Mouse (Mus musculus) NIH3T3 (cell line): ENCODE data around the gene Fitm2.

ENCODE experiments used
- DNase-seq: peaks from one replicate; pipeline ENCODE4 v3.0.0-alpha.2; 2012; ENCODE audit warnings: low read depth

Fitm2 gene

DNA sequence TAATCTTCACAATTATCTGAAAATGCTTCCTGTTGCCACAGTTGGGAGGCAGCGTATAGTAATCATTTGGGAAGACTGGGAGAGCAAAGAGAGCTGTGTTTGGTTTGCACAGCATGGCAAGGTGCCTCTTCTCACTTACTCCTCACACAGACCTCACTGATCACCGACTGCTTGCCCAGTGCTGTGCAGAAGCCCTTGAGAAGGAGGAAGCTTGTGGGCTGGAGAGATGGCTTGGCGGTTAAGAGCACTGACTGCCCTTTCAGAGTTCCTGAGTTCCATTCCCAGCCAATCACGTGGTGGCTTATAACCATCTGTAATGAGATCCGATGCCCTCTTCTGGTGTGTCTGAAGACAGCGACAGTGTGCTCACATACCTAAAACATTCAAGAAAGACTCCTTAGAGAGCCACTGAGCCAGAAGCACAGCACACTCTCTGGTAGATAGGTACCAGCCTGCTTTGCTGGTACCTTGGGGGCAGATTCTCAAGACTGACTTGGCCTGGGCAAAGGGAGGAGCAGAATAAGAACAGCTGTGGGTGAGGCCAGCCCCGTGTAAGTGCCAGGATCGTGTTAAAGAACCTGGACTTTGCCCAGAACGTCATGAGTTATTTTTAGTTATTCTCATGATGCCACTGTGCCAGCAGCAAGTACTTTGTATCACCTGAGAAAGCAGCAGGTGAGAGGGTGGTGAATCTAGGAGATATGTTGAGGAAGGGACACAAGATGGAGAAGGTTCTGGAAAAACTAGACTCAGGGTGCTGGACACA is 49.4 kb downstream of the Fitm2 start:
- DNase-seq, result no peak

DNA sequence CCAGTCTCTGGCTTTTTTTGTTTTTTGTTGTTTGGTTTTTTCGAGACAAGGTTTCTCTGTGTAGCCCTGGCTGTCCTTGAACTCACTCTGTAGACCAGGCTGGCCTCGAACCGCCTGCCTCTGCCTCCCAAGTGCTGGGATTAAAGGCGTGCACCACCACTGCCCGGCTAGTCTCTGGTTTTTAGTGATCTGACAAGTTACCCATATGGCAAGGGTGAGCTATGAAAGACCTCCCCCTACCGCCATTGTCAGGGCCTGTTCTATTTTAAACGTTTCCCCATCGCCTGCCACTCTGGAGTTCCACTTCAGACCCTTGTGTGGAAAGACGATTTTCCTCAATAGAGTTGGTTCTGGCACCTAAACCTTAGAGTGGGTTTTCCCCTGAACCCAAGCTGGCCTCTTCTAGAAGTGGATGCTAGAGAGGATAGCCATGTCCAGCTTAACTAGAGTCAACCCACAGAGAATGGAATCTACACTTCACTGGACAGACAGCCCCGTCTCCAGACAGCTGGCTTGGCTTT is 52.0 kb downstream of the Fitm2 start:
- DNase-seq, result peak; percentile 49

DNA sequence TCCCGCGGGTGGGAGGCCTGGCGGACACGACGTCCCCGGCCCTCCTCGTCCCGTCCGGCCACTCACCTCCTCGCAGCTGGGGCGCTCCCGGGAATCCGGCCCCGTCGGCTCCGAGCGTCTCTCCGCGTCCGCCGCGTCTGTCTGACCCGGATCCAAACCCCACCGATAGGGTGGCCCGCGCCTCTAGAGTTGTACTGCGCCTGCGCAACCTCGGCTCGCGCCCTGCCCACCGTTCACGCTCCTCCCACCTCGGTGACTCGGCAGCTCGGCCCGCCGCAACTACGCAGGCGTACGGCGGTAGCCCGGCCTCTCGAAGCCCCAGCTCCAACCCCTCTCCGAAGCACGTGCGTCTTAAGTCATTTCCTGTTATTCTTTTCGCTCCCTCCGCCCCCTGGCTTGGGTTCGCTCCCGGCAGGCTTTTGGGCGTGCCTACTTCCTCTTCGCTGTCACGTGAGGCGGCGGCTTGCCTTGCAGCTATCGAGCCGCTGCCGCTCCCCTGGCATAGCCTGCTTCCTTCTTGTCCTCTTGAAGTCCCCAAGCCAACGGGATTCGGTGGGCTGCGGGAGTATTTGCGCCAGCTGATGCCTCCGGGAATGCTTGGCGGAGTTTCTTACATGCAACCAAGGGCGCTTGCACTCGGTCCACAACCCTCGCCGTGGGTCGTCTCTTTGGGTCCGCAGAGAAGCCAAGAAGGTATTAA is 52.9 kb downstream of the Fitm2 start:
- DNase-seq, result peak; percentile 98

DNA sequence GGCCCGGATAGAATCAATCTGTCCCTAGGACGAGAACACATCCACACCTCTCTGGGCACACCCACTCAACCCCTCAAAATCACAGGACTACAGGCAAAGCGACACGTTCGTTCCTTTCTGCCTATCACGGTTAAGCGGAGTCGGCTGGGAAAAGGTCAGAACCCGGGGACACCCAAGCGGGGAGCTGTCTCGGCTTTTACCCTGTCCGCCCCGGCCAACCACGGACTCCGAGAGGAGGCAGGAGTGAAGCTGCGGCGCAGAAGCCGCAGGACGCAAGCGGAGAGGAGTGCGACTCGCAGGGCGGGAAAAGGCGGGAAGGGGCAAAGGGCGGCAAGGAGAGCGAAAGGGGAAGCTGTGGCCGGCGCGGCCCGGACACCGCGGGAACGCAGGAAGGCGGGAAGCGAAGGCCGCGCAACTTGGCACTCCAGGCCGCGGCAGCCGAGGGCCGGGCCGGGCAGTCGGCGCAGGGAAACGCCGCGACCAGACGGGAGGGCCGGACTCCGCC is 53.5 kb downstream of the Fitm2 start:
- no peak for DNase-seq

DNA sequence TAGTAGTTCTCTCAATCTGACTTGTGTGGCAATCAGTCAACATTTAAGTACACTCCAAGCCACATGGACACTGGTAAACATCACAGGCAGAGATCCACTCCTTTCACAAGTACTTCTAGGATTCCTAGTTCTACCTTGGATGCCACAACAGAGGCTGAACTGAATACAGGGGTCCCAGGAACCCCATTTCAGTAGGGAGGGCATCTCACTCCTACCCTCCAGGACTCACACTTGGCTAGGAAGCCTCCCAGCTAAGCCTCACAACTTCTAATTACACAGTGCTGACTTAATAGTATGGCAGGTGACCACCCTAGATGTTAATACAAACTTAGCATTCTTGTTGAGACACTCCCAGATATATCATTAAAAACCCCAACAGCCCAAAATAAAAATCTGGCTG is 54.6 kb downstream of the Fitm2 start:
- no peak for DNase-seq

DNA sequence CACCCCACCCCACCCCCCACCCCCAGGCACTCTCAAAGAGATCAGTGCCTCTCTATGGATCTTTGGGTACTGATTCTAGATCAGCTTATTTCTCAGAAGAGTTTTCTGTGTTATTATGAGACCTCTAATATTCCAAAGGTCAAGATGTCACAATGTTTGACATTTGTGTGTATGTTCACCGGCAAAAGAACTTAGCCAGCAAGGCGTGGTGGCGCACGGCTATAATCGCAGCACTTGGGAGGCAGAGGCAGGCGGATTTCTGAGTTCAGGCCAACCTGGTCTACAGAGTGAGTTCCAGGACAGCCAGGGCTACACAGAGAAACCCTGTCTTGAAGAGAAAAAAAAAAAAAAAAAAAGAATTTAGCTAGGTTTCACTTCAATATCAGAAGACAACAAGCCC is 55.4 kb downstream of the Fitm2 start:
- DNase-seq, result no peak
